Mouse (Mus musculus) liver, embryonic 12.5 days (tissue): ENCODE results near the gene Lrch3. TPM values are rescaled to one million over a fixed set of nuclear protein-coding genes. Genes with fewer than 3 reads are reported as not detected.
"Not testable (repeated sequence)": the region's sequence is repeated elsewhere in the genome, so short reads cannot be mapped to it uniquely, and the experiment has no call there.

Experiments used
- ATAC-seq: fragments of 200-750 bp; cut with Nextera tagmentation; 2 replicates; pipeline ENCODE4 v1.8.0; 2017; ENCODE audit warnings: moderate number of reproducible peaks, mild to moderate bottlenecking, moderate library complexity
- H3K27ac ChIP-seq: fragments of 300-500 bp; sonication (generic); 2 replicates; pipeline ENCODE4 v1.5.1; 2016; ENCODE audit warnings: mild to moderate bottlenecking
- H3K27me3 ChIP-seq: fragments of 300-500 bp; sonication (generic); replicated peaks from 2 replicates; pipeline ENCODE4 v1.6.1; 2016; ENCODE audit warnings: mild to moderate bottlenecking, moderate library complexity
- H3K36me3 ChIP-seq: fragments of 300-500 bp; sonication (generic); 2 replicates; pipeline ENCODE4 v1.6.1; 2016; ENCODE audit warnings: mild to moderate bottlenecking, moderate library complexity
- H3K4me1 ChIP-seq: fragments of 300-500 bp; sonication (generic); 2 replicates; pipeline ENCODE4 v1.6.1; 2016
- H3K4me2 ChIP-seq: fragments of 300-500 bp; sonication (generic); 2 replicates; pipeline ENCODE4 v1.6.1; 2016; ENCODE audit warnings: mild to moderate bottlenecking, moderate library complexity
- H3K4me3 ChIP-seq: fragments of 300-500 bp; sonication (generic); 2 replicates; pipeline ENCODE4 v1.5.1; 2016; ENCODE audit warnings: mild to moderate bottlenecking, moderate library complexity
- H3K9ac ChIP-seq: fragments of 300-500 bp; sonication (generic); 2 replicates; pipeline ENCODE4 v1.6.1; 2016; ENCODE audit warnings: mild to moderate bottlenecking, moderate library complexity
- H3K9me3 ChIP-seq: fragments of 300-500 bp; sonication (generic); replicated peaks from 2 replicates; pipeline ENCODE4 v1.6.1; 2016; ENCODE audit warnings: mild to moderate bottlenecking, moderate library complexity
- WGBS: fragments of 180-500 bp; shearing (Covaris S2); methylation state at CpG from one replicate; pipeline ENCODE4 v1.1.7; 2016; ENCODE audit not compliant: insufficient replicate concordance; 5-methylcytosine and 5-hydroxymethylcytosine counted together
- polyA plus RNA-seq: library from polyadenylated mRNA; unstranded; fragments of >200 nt; fragmentation: Nextera tagmentation; extraction: Ambion mirVana; gene quantifications from 2 replicates; pipeline ENCODE4 v1.2.1, GENCODE M21; 2016

The Lrch3 gene
- polyA plus RNA-seq, 1 experiment from 2014 or later = 9.9 TPM

- 80% methylated on average over 9 of the region's 9 CpGs for WGBS
- ATAC-seq = not testable (repeated sequence)
These were observed 144.8 kb downstream of the Lrch3 start for GRCm38 (mm10) chr16:33058656-33059055.

GRCm38 (mm10) chr16:33059471-33059870 is 145.6 kb downstream of the Lrch3 start:
- H3K36me3 ChIP-seq = peaks cover 36% of the 10 kb centered on the region
- H3K4me1 ChIP-seq = peaks cover 63% of the 10 kb centered on the region
- H3K9me3 ChIP-seq = no peaks in the 10 kb centered on the region
- no peak for ATAC-seq
- no peak overlapping the region for H3K27ac ChIP-seq
- H3K9ac ChIP-seq = no peak overlapping the region
- H3K4me3 ChIP-seq = 0 out of 2 replicates have a peak overlapping the region, but pooled peaks have one; percentile 90
- no peaks in the 10 kb centered on the region for H3K27me3 ChIP-seq
- WGBS = 92% methylated on average over 1 of the region's 1 CpGs
- peak overlapping the region; percentile 21; the same call in 1 of the 2 replicates for H3K4me2 ChIP-seq

More at GRCm38 (mm10) chr16:33058656-33059055, 144.8 kb downstream of the Lrch3 start:
- H3K27me3 ChIP-seq, H3K9me3 ChIP-seq, H3K27ac ChIP-seq: not testable (repeated sequence)
- peak overlapping the region; percentile 88; the same call in 1 of the 2 replicates for H3K9ac ChIP-seq
- H3K4me2 ChIP-seq = peak overlapping the region; percentile 70
- peaks cover 36% of the 10 kb centered on the region for H3K36me3 ChIP-seq
- peaks cover 59% of the 10 kb centered on the region for H3K4me1 ChIP-seq
- peak overlapping the region; percentile 90 for H3K4me3 ChIP-seq

GRCm38 (mm10) chr16:33060926-33061325 is 147.0 kb downstream of the Lrch3 start:
- peaks cover 59% of the 10 kb centered on the region for H3K4me1 ChIP-seq
- 60% methylated on average over 2 of the region's 2 CpGs for WGBS

GRCm38 (mm10) chr16:33061400-33061799 is 147.5 kb downstream of the Lrch3 start:
- ATAC-seq = no peak
- peak overlapping the region; percentile 84 for H3K27ac ChIP-seq
- H3K9ac ChIP-seq = peak overlapping the region; percentile 80
- no peaks in the 10 kb centered on the region for H3K9me3 ChIP-seq
- H3K4me3 ChIP-seq = peak overlapping the region; percentile 84
- WGBS = 24% methylated on average over 11 of the region's 11 CpGs
- peaks cover 59% of the 10 kb centered on the region for H3K4me1 ChIP-seq
- H3K36me3 ChIP-seq = peaks cover 36% of the 10 kb centered on the region
- H3K27me3 ChIP-seq = no peaks in the 10 kb centered on the region
- H3K4me2 ChIP-seq = peak overlapping the region; percentile 94

More at GRCm38 (mm10) chr16:33060926-33061325, 147.0 kb downstream of the Lrch3 start:
- 0 out of 2 replicates have a peak overlapping the region, but pooled peaks have one; percentile 94 for H3K4me2 ChIP-seq
- H3K9me3 ChIP-seq = no peaks in the 10 kb centered on the region
- H3K4me3 ChIP-seq = no peak overlapping the region
- no peak overlapping the region for H3K9ac ChIP-seq
- no peak overlapping the region for H3K27ac ChIP-seq
- H3K36me3 ChIP-seq = peaks cover 36% of the 10 kb centered on the region
- no peak for ATAC-seq
- no peaks in the 10 kb centered on the region for H3K27me3 ChIP-seq

- Histone ChIP-seq H3K27me3 (no peaks in the 10 kb centered on the region), H3K36me3 (peaks cover 36% of the 10 kb centered on the region), H3K9me3 (no peaks in the 10 kb centered on the region), H3K27ac (peak within 1 kb of the TSS; percentile 84), H3K4me1 (peaks cover 59% of the 10 kb centered on the region), H3K4me2 (peak within 1 kb of the TSS; percentile 94), H3K4me3 (peak within 1 kb of the TSS; percentile 84), H3K9ac (peak within 1 kb of the TSS; percentile 80)
- ATAC-seq = peak; percentile 93
- under 1% methylated on average over 56 of the region's 64 CpGs for WGBS
These were observed 148.3 kb downstream of the Lrch3 start, which contains the start of gene Lmln for GRCm38 (mm10) chr16:33062024-33062681. TSS of gene Lmln (plus strand) at chr16:33062521.

GRCm38 (mm10) chr16:33062682-33063131 is 148.8 kb downstream of the Lrch3 start:
- ATAC-seq = peak; percentile 72
- peak overlapping the region; percentile 84 for H3K4me3 ChIP-seq
- peaks cover 59% of the 10 kb centered on the region for H3K4me1 ChIP-seq
- peak overlapping the region; percentile 80 for H3K9ac ChIP-seq
- H3K27me3 ChIP-seq = no peaks in the 10 kb centered on the region
- H3K27ac ChIP-seq = peak overlapping the region; percentile 84
- H3K36me3 ChIP-seq = peaks cover 33% of the 10 kb centered on the region
- WGBS = 1% methylated on average over 35 of the region's 35 CpGs
- no peaks in the 10 kb centered on the region for H3K9me3 ChIP-seq
- peak overlapping the region; percentile 94 for H3K4me2 ChIP-seq

GRCm38 (mm10) chr16:33063267-33063666 is 149.4 kb downstream of the Lrch3 start:
- H3K27me3 ChIP-seq = no peaks in the 10 kb centered on the region
- peak overlapping the region; percentile 84 for H3K27ac ChIP-seq
- H3K4me1 ChIP-seq = peaks cover 53% of the 10 kb centered on the region
- ATAC-seq = no peak
- H3K9ac ChIP-seq = peak overlapping the region; percentile 80
- no peaks in the 10 kb centered on the region for H3K9me3 ChIP-seq
- H3K36me3 ChIP-seq = peaks cover 28% of the 10 kb centered on the region
- WGBS = 15% methylated on average over 7 of the region's 7 CpGs
- peak overlapping the region; percentile 84 for H3K4me3 ChIP-seq
- peak overlapping the region; percentile 94 for H3K4me2 ChIP-seq

- Histone ChIP-seq H3K36me3 (peaks cover 14% of the 10 kb centered on the region), H3K4me2 (no peak overlapping the region), H3K4me3 (no peak overlapping the region), H3K27me3 (no peaks in the 10 kb centered on the region), H3K4me1 (peaks cover 39% of the 10 kb centered on the region), H3K27ac (no peak overlapping the region), H3K9ac (no peak overlapping the region), H3K9me3 (no peaks in the 10 kb centered on the region)
- no peak for ATAC-seq
- WGBS = 74% methylated on average over 9 of the region's 9 CpGs
These were observed 150.7 kb downstream of the Lrch3 start for GRCm38 (mm10) chr16:33064636-33065035.

Other genes starting within 250 kb of the Lrch3 start
- gene Muc4, start 178.2 kb upstream of the Lrch3 start, polyA plus RNA-seq = 0.59 and 0.63 TPM in 2 replicates
- not detected in 2 replicates for gene Muc20, start 116.7 kb upstream of the Lrch3 start, polyA plus RNA-seq
- not detected in 2 replicates for gene Smbd1, start 103.6 kb upstream of the Lrch3 start, polyA plus RNA-seq
- 45.7 and 50.7 TPM in 2 replicates for gene Fyttd1, start 36.6 kb upstream of the Lrch3 start, polyA plus RNA-seq
- gene Rubcn, start 36.3 kb upstream of the Lrch3 start, polyA plus RNA-seq = 7.3 and 7.7 TPM in 2 replicates
- gene Iqcg, start 142.1 kb downstream of the Lrch3 start, polyA plus RNA-seq = 1.4 and 1.7 TPM in 2 replicates
- 867 and 937 TPM in 2 replicates for gene Rpl35a, start 142.4 kb downstream of the Lrch3 start, polyA plus RNA-seq
- gene Lmln, start 148.4 kb downstream of the Lrch3 start, polyA plus RNA-seq = 1.1 and 1.2 TPM in 2 replicates